Mouse (Mus musculus): ENCODE measurements around the gene Dis3. TPM values are rescaled to one million over a fixed set of nuclear protein-coding genes. Genes with fewer than 3 reads are reported as not detected.

Gene Dis3
- polyA plus RNA-seq, 1 experiment from 2014 or later = 46.5 TPM

GRCm38 (mm10) chr14:99032596-99032995 lies 67.0 kb downstream of the Dis3 start:
- no peaks in the 10 kb centered on the region for H3K27me3 ChIP-seq (ENCODE audit: control insufficient read depth, insufficient read depth, low read length)
- no peaks in the 10 kb centered on the region for H3K4me1 ChIP-seq (ENCODE audit: control insufficient read depth, insufficient read depth, low read length)
- H3K27ac ChIP-seq (ENCODE audit: low read depth, low read length) = no peak overlapping the region
- no peak for ATAC-seq (ENCODE audit: low FRiP score, low TSS enrichment)
- no peaks in the 10 kb centered on the region for H3K9me3 ChIP-seq (ENCODE audit: control insufficient read depth, low read length)
- no peak overlapping the region for H3K4me2 ChIP-seq (replicated peaks; ENCODE audit: low read depth, low read length)
- no peak overlapping the region for H3K4me3 ChIP-seq (ENCODE audit: low read length)
- WGBS = 82% methylated on average over 5 of the region's 5 CpGs
- H3K9ac ChIP-seq (ENCODE audit: low read depth, low read length) = no peak overlapping the region
- H3K36me3 ChIP-seq (ENCODE audit: control insufficient read depth, insufficient read depth, low read length) = peaks cover 22% of the 10 kb centered on the region

- peaks cover 19% of the 10 kb centered on the region for H3K36me3 ChIP-seq (ENCODE audit: control insufficient read depth, insufficient read depth, low read length)
- H3K27me3 ChIP-seq (ENCODE audit: control insufficient read depth, insufficient read depth, low read length) = no peaks in the 10 kb centered on the region
- H3K27ac ChIP-seq (ENCODE audit: low read depth, low read length) = no peak overlapping the region
- no peak overlapping the region for H3K4me3 ChIP-seq (ENCODE audit: low read length)
- H3K9ac ChIP-seq (ENCODE audit: low read depth, low read length) = no peak overlapping the region
- no peak overlapping the region for H3K4me2 ChIP-seq (replicated peaks; ENCODE audit: low read depth, low read length)
- ATAC-seq (ENCODE audit: low FRiP score, low TSS enrichment) = 0 out of 2 replicates have a peak, but pooled peaks have one; percentile 49
- peaks cover 5% of the 10 kb centered on the region for H3K9me3 ChIP-seq (ENCODE audit: control insufficient read depth, low read length)
- 84% methylated on average over 5 of the region's 5 CpGs for WGBS
- H3K4me1 ChIP-seq (ENCODE audit: control insufficient read depth, insufficient read depth, low read length) = no peaks in the 10 kb centered on the region
Measured at GRCm38 (mm10) chr14:99031337-99031873, 68.2 kb downstream of the Dis3 start.

GRCm38 (mm10) chr14:99029987-99030386 lies 69.6 kb downstream of the Dis3 start:
- Histone ChIP-seq H3K9ac (ENCODE audit: low read depth, low read length) (no peak overlapping the region), H3K4me2 (replicated peaks; ENCODE audit: low read depth, low read length) (no peak overlapping the region), H3K4me3 (ENCODE audit: low read length) (no peak overlapping the region), H3K4me1 (ENCODE audit: control insufficient read depth, insufficient read depth, low read length) (no peaks in the 10 kb centered on the region), H3K27ac (ENCODE audit: low read depth, low read length) (no peak overlapping the region), H3K27me3 (ENCODE audit: control insufficient read depth, insufficient read depth, low read length) (no peaks in the 10 kb centered on the region), H3K36me3 (ENCODE audit: control insufficient read depth, insufficient read depth, low read length) (peaks cover 12% of the 10 kb centered on the region), H3K9me3 (ENCODE audit: control insufficient read depth, low read length) (peaks cover 5% of the 10 kb centered on the region)
- WGBS = 68% methylated on average over 5 of the region's 5 CpGs
- no peak for ATAC-seq (ENCODE audit: low FRiP score, low TSS enrichment)

Other genes starting within 250 kb of the Dis3 start
- gene Rpl36a-ps1, start 105.5 kb downstream of the Dis3 start, polyA plus RNA-seq (2014; fragmentation: Nextera tagmentation; extraction: Ambion mirVana) = 2.6 and 2.9 TPM in 2 replicates
- gene Mzt1, start 53.6 kb downstream of the Dis3 start, polyA plus RNA-seq (2014; fragmentation: Nextera tagmentation; extraction: Ambion mirVana) = 66.0 and 86.2 TPM in 2 replicates
- gene Bora, start 53.5 kb downstream of the Dis3 start, polyA plus RNA-seq (2014; fragmentation: Nextera tagmentation; extraction: Ambion mirVana) = 77.1 and 97.6 TPM in 2 replicates
- 24.1 and 24.9 TPM in 2 replicates for gene Pibf1, start 346 bp downstream of the Dis3 start, polyA plus RNA-seq (2014; fragmentation: Nextera tagmentation; extraction: Ambion mirVana)
- gene Klf5, start 198.9 kb upstream of the Dis3 start, polyA plus RNA-seq (2014; fragmentation: Nextera tagmentation; extraction: Ambion mirVana) = 10.3 and 10.7 TPM in 2 replicates